Comparison of ENCODE assay signal across 9 mouse cellular contexts in genomic region chr11:50324751-50325471, GRCm38 (mm10). TPM values are rescaled to one million over a fixed set of nuclear protein-coding genes. Genes with fewer than 3 reads are reported as not detected.
DNase-seq lines count a peak whose midpoint lies in the region; ATAC-seq and TF ChIP-seq lines count a peak whose summit lies in the region.
"Had no signal": no experiment of that assay in that cellular context is flagged by ENCODE, and none has a peak within 500 bp of the region (broad histone marks: within the 10 kb centered on the region; RNA-seq: fewer than 3 reads in every experiment).

No protein-coding gene starts in this region.

- no peaks in the 10 kb centered on the region for H3K27me3 ChIP-seq in neural tube, embryonic 11.5 days (ENCODE audit: control insufficient read depth, insufficient read depth, low read length)
- H3K27me3 ChIP-seq in embryonic facial prominence, embryonic 10.5 days (replicated peaks; ENCODE audit: low read depth, poor library complexity, severe bottlenecking) = no peaks in the 10 kb centered on the region
- H3K27me3 ChIP-seq in hindbrain, postnatal 0 days (ENCODE audit: insufficient read depth, low read length) = no peaks in the 10 kb centered on the region
- H3K27me3 ChIP-seq in megakaryocyte, embryonic 14.5 days (replicated peaks) = no peaks in the 10 kb centered on the region

- no peaks in the 10 kb centered on the region; the same call in 1 of the 2 replicates for H3K36me3 ChIP-seq in neural tube, embryonic 11.5 days (ENCODE audit: control insufficient read depth, insufficient read depth, low read length)
- H3K36me3 ChIP-seq in embryonic facial prominence, embryonic 10.5 days (replicated peaks) = peaks cover 36% of the 10 kb centered on the region
- H3K36me3 ChIP-seq in hindbrain, postnatal 0 days (ENCODE audit: insufficient read depth, low read length) = no peaks in the 10 kb centered on the region
- peaks cover 25% of the 10 kb centered on the region for H3K36me3 ChIP-seq in megakaryocyte, embryonic 14.5 days (replicated peaks; ENCODE audit: low read length)

- H3K4me1 ChIP-seq in neural tube, embryonic 11.5 days (ENCODE audit: control insufficient read depth, insufficient read depth, low read length) = peaks cover 7% of the 10 kb centered on the region
- peaks cover 30% of the 10 kb centered on the region for H3K4me1 ChIP-seq in embryonic facial prominence, embryonic 10.5 days
- H3K4me1 ChIP-seq in hindbrain, postnatal 0 days (ENCODE audit: insufficient read depth, low read length) = peaks cover 11% of the 10 kb centered on the region
- peaks cover 54% of the 10 kb centered on the region for H3K4me1 ChIP-seq in megakaryocyte, embryonic 14.5 days

- DNase-seq in neural tube, embryonic 11.5 days (ENCODE audit: low spot score) = no peak
- no peak for DNase-seq in neural tube, embryonic 10.5 days (ENCODE audit: extremely low spot score, low spot score)
- DNase-seq in embryonic facial prominence, embryonic 10.5 days (ENCODE audit: low spot score) = peak; percentile 10
- DNase-seq in hindbrain, postnatal 0 days (ENCODE audit: low spot score) = no peak
- no peak for DNase-seq in ovary, postnatal 10 days (ENCODE audit: low spot score)
- DNase-seq in spleen, adult 12 weeks (ENCODE audit: low spot score) = no peak
- no peak for DNase-seq in gastrocnemius, adult 18-20 months (ENCODE audit: low spot score)

- peak overlapping the region; percentile 97 for H3K9ac ChIP-seq in neural tube, embryonic 11.5 days (ENCODE audit: low read length)
- peak overlapping the region; percentile 96 for H3K9ac ChIP-seq in hindbrain, postnatal 0 days (replicated peaks; ENCODE audit: low read length)

- ATAC-seq in neural tube, embryonic 11.5 days (ENCODE audit: insufficient read depth, low FRiP score, low TSS enrichment) = peak; percentile 78
- peak; percentile 69 for ATAC-seq in hindbrain, postnatal 0 days

- TF ChIP-seq CTCF in hindbrain, postnatal 0 days (IDR thresholded peaks at IDR 0.05; ENCODE audit: low read depth) = no peak

- no peaks in the 10 kb centered on the region for H3K9me3 ChIP-seq in neural tube, embryonic 11.5 days (ENCODE audit: control insufficient read depth, low read length)
- no peaks in the 10 kb centered on the region for H3K9me3 ChIP-seq in embryonic facial prominence, embryonic 10.5 days
- H3K9me3 ChIP-seq in hindbrain, postnatal 0 days (ENCODE audit: low read length) = no peaks in the 10 kb centered on the region
- no peaks in the 10 kb centered on the region for H3K9me3 ChIP-seq in megakaryocyte, embryonic 14.5 days

- peak overlapping the region; percentile 66 for H3K4me2 ChIP-seq in neural tube, embryonic 11.5 days (ENCODE audit: low read depth)
- H3K4me2 ChIP-seq in hindbrain, postnatal 0 days (ENCODE audit: low read depth, low read length) = peak overlapping the region; percentile 84

- peak overlapping the region; percentile 87 for H3K27ac ChIP-seq in neural tube, embryonic 11.5 days (ENCODE audit: low read depth, low read length)
- peak overlapping the region; percentile 98 for H3K27ac ChIP-seq in embryonic facial prominence, embryonic 10.5 days (replicated peaks)
- H3K27ac ChIP-seq in hindbrain, postnatal 0 days = peak overlapping the region; percentile 95

- WGBS in neural tube, embryonic 11.5 days = under 1% methylated on average over 34 of the region's 34 CpGs
- WGBS in embryonic facial prominence, embryonic 10.5 days = 2% methylated on average over 34 of the region's 34 CpGs
- WGBS in hindbrain, postnatal 0 days = 2% methylated on average over 28 of the region's 34 CpGs

- H3K4me3 ChIP-seq in neural tube, embryonic 11.5 days (ENCODE audit: low read depth, low read length) = peak overlapping the region; percentile 91
- H3K4me3 ChIP-seq in embryonic facial prominence, embryonic 10.5 days = peak overlapping the region; percentile 98
- H3K4me3 ChIP-seq in hindbrain, postnatal 0 days (ENCODE audit: low read length) = peak overlapping the region; percentile 85
- H3K4me3 ChIP-seq in megakaryocyte, embryonic 14.5 days (replicated peaks) = peak overlapping the region; percentile 97

RNA-seq across cellular contexts. Expression of gene Canx, which starts 0.6 kb away (rescaled TPM):
- 240 and 252 TPM in 2 replicates for polyA plus RNA-seq in neural tube, embryonic 11.5 days (2014; fragmentation: Nextera tagmentation; extraction: Ambion mirVana)
- polyA plus RNA-seq in embryonic facial prominence, embryonic 10.5 days (2016; fragmentation: Nextera tagmentation; extraction: Ambion mirVana) = 318 and 328 TPM in 2 replicates
- 174 and 197 TPM in 2 replicates for total RNA-seq in hindbrain, postnatal 0 days (2014; rRNA removed)
- 254 and 259 TPM in 2 replicates for polyA plus RNA-seq in hindbrain, postnatal 0 days (2015; fragmentation: Nextera tagmentation; extraction: Ambion mirVana)
- polyA plus RNA-seq in megakaryocyte, embryonic 14.5 days (2012; ENCODE audit: insufficient read depth, low replicate concordance) = 4.5 and 79.1 TPM in 2 replicates
- total RNA-seq in gastrocnemius, adult 18-20 months (2021) = 100 to 1,000 TPM in 1 of 2 experiments, 10 to 100 TPM in 1; 92.2 to 110 TPM

RNA-seq across cellular contexts. Expression of gene Cby3, which starts 29.4 kb away (rescaled TPM):
- not detected in 2 replicates for polyA plus RNA-seq in neural tube, embryonic 11.5 days (2014; fragmentation: Nextera tagmentation; extraction: Ambion mirVana)
- 0.52 TPM in 1 of 2 replicates, not detected in the other for polyA plus RNA-seq in embryonic facial prominence, embryonic 10.5 days (2016; fragmentation: Nextera tagmentation; extraction: Ambion mirVana)
- total RNA-seq in hindbrain, postnatal 0 days (2014; rRNA removed) = 0.47 TPM in 1 of 2 replicates, not detected in the other
- polyA plus RNA-seq in hindbrain, postnatal 0 days (2015; fragmentation: Nextera tagmentation; extraction: Ambion mirVana) = 1.2 and 1.5 TPM in 2 replicates
- polyA plus RNA-seq in megakaryocyte, embryonic 14.5 days (2012; ENCODE audit: insufficient read depth, low replicate concordance) = not detected in 2 replicates
- not detected for total RNA-seq in gastrocnemius, adult 18-20 months (2021)
- total RNA-seq: heart, postnatal 36 days had no signal

RNA-seq across cellular contexts. Expression of gene Maml1, which starts 32.8 kb away (rescaled TPM):
- 10.7 and 11.1 TPM in 2 replicates for polyA plus RNA-seq in neural tube, embryonic 11.5 days (2014; fragmentation: Nextera tagmentation; extraction: Ambion mirVana)
- polyA plus RNA-seq in embryonic facial prominence, embryonic 10.5 days (2016; fragmentation: Nextera tagmentation; extraction: Ambion mirVana) = 6.7 and 7.2 TPM in 2 replicates
- total RNA-seq in hindbrain, postnatal 0 days (2014; rRNA removed) = 11.6 and 13.9 TPM in 2 replicates
- 1.6 and 1.8 TPM in 2 replicates for polyA plus RNA-seq in hindbrain, postnatal 0 days (2015; fragmentation: Nextera tagmentation; extraction: Ambion mirVana)
- 4.5 and 8.3 TPM in 2 replicates for polyA plus RNA-seq in megakaryocyte, embryonic 14.5 days (2012; ENCODE audit: insufficient read depth, low replicate concordance)
- total RNA-seq in gastrocnemius, adult 18-20 months (2021) = 1 to 10 TPM; 4.9 to 7.4 TPM

RNA-seq across cellular contexts. Expression of gene Hnrnph1, which starts 51.9 kb away (rescaled TPM):
- 840 and 876 TPM in 2 replicates for polyA plus RNA-seq in neural tube, embryonic 11.5 days (2014; fragmentation: Nextera tagmentation; extraction: Ambion mirVana)
- polyA plus RNA-seq in embryonic facial prominence, embryonic 10.5 days (2016; fragmentation: Nextera tagmentation; extraction: Ambion mirVana) = 611 and 614 TPM in 2 replicates
- 171 and 176 TPM in 2 replicates for total RNA-seq in hindbrain, postnatal 0 days (2014; rRNA removed)
- 244 and 249 TPM in 2 replicates for polyA plus RNA-seq in hindbrain, postnatal 0 days (2015; fragmentation: Nextera tagmentation; extraction: Ambion mirVana)
- 12.9 and 121 TPM in 2 replicates for polyA plus RNA-seq in megakaryocyte, embryonic 14.5 days (2012; ENCODE audit: insufficient read depth, low replicate concordance)
- total RNA-seq in gastrocnemius, adult 18-20 months (2021) = 10 to 100 TPM; 74.6 to 98.6 TPM
